In the genomic region with DNA sequence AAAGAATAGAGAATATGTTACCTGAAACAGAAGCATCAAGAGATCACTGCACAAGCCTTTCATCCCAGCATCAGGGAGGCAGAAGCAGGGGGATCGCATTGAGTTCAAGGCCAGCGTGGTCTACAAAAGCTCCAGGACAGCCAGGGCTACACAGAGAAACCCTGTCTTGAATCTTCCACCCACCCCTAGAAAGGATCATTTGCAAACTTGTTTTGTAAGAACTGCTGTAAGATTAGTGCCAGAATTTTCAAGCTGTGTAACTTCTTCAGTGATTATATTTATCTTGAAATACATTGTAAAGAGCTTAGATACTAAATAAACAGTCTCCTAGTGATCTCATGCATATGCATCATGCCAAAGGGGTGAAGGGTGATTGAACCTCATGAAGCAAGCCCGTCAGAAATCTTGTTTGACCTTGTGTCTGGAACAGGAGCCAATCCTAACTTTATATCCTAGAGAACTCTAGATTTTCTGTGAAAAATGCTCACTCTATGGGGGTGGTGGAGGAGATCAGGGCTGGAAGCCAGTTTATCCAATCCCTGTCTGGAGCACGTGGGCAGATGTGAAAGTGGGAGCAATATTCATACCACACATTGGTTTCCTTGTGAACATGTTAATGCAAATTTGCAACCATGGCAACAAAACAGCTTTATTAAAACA, we compare ENCODE assay signal across 11 mouse cellular contexts. TPM values are rescaled to one million over a fixed set of nuclear protein-coding genes. Genes with fewer than 3 reads are reported as not detected.
A peak's percentile ranks its signal among the peaks of the same experiment; 100 is the strongest.
DNase-seq lines count a peak whose midpoint lies in the region; ATAC-seq and TF ChIP-seq lines count a peak whose summit lies in the region.
"Had no signal": no experiment of that assay in that cellular context is flagged by ENCODE, and none has a peak within 500 bp of the region (broad histone marks: within the 10 kb centered on the region; RNA-seq: fewer than 3 reads in every experiment).

No protein-coding gene starts in this region.

- ATAC-seq in hindbrain, embryonic 13.5 days (ENCODE audit: low FRiP score), result no peak
- peak; percentile 68 for ATAC-seq in lung, postnatal 0 days
- no peak for ATAC-seq in granulocyte monocyte progenitor cell, adult 5-6 weeks (replicated peaks; ENCODE audit: poor library complexity, severe bottlenecking)

- no peak for TF ChIP-seq EP300 in lung, postnatal 0 days (IDR thresholded peaks at IDR 0.05)

- TF ChIP-seq CTCF in lung, postnatal 0 days (IDR thresholded peaks at IDR 0.05), result no peak

- no peaks in the 10 kb centered on the region for H3K27me3 ChIP-seq in hindbrain, embryonic 10.5 days (ENCODE audit: insufficient read depth, poor library complexity, severe bottlenecking)
- H3K27me3 ChIP-seq in hindbrain, embryonic 13.5 days, result no peaks in the 10 kb centered on the region
- H3K27me3 ChIP-seq in lung, postnatal 0 days (replicated peaks; ENCODE audit: insufficient read depth, low read length), result no peaks in the 10 kb centered on the region

- H3K27ac ChIP-seq in hindbrain, embryonic 10.5 days, result peak overlapping the region; percentile 23; the same call in 1 of the 2 replicates
- H3K27ac ChIP-seq in hindbrain, embryonic 13.5 days, result no peak overlapping the region
- H3K27ac ChIP-seq in lung, postnatal 0 days (ENCODE audit: low read length), result no peak overlapping the region

- no peaks in the 10 kb centered on the region for H3K9me3 ChIP-seq in hindbrain, embryonic 10.5 days
- H3K9me3 ChIP-seq in hindbrain, embryonic 13.5 days, result no peaks in the 10 kb centered on the region
- H3K9me3 ChIP-seq in lung, postnatal 0 days (ENCODE audit: low read length), result no peaks in the 10 kb centered on the region

- peaks cover 34% of the 10 kb centered on the region for H3K4me1 ChIP-seq in hindbrain, embryonic 10.5 days (replicated peaks)
- H3K4me1 ChIP-seq in hindbrain, embryonic 13.5 days (replicated peaks), result peaks cover 11% of the 10 kb centered on the region; the same call in 1 of the 2 replicates
- no peaks in the 10 kb centered on the region for H3K4me1 ChIP-seq in lung, postnatal 0 days (ENCODE audit: insufficient read depth, low read depth, low read length)

- no peaks in the 10 kb centered on the region for H3K36me3 ChIP-seq in hindbrain, embryonic 10.5 days
- no peaks in the 10 kb centered on the region for H3K36me3 ChIP-seq in hindbrain, embryonic 13.5 days
- no peaks in the 10 kb centered on the region for H3K36me3 ChIP-seq in lung, postnatal 0 days (ENCODE audit: insufficient read depth, low read length)

- H3K9ac ChIP-seq in hindbrain, embryonic 13.5 days, result no peak overlapping the region
- H3K9ac ChIP-seq in lung, postnatal 0 days (replicated peaks; ENCODE audit: low read depth), result no peak overlapping the region

- DNase-seq in hindbrain, embryonic 10.5 days (ENCODE audit: low spot score), result no peak
- peak; percentile 65 for DNase-seq in lung, postnatal 0 days (ENCODE audit: low spot score)
- DNase-seq in lung, postnatal 14 days, result no peak
- DNase-seq in left cerebral cortex, adult 18-20 months (ENCODE audit: low spot score in 2 of 2), result peak; percentile 71 to 80
- peak; percentile 80 for DNase-seq in telencephalon, adult 2 months (ENCODE audit: low read depth, low spot score)
- DNase-seq in spleen, adult 12 weeks (ENCODE audit: low spot score), result no peak

- WGBS in hindbrain, embryonic 10.5 days, result 75% methylated on average over 4 of the region's 4 CpGs
- 59% methylated on average over 4 of the region's 4 CpGs for WGBS in hindbrain, embryonic 13.5 days
- WGBS in lung, postnatal 0 days, result 50% methylated on average over 4 of the region's 4 CpGs

- H3K4me2 ChIP-seq in hindbrain, embryonic 13.5 days, result no peak overlapping the region
- no peak overlapping the region for H3K4me2 ChIP-seq in lung, postnatal 0 days (replicated peaks; ENCODE audit: low read depth, low read length)

- no peak overlapping the region for H3K4me3 ChIP-seq in hindbrain, embryonic 10.5 days
- no peak overlapping the region for H3K4me3 ChIP-seq in hindbrain, embryonic 13.5 days
- H3K4me3 ChIP-seq in lung, postnatal 0 days (ENCODE audit: low read depth, low read length), result no peak overlapping the region

RNA-seq across cellular contexts. Expression of a gene that starts 40.1 kb away (rescaled TPM):
- polyA plus RNA-seq in hindbrain, embryonic 10.5 days (2016; fragmentation: Nextera tagmentation; extraction: Ambion mirVana), result not detected in 2 replicates
- not detected in 2 replicates for polyA plus RNA-seq in hindbrain, embryonic 13.5 days (2015; fragmentation: Nextera tagmentation; extraction: Ambion mirVana)
- not detected in 2 replicates for polyA plus RNA-seq in lung, postnatal 0 days (2015; fragmentation: Nextera tagmentation; extraction: Ambion mirVana)
- not detected for total RNA-seq in left cerebral cortex, adult 18-20 months (2021)
- total RNA-seq in granulocyte monocyte progenitor cell, adult 5-6 weeks (2014; fragmentation: Nextera tagmentation), result not detected in 2 replicates
- total RNA-seq in granulocyte monocyte progenitor cell, adult 5-6 weeks (2017), result not detected in 2 replicates
- total RNA-seq: common myeloid progenitor, adult 5-6 weeks; layer of hippocampus, adult 8-10 months had no signal
- polyA plus RNA-seq: gonadal fat pad, adult 2 months had no signal

Comparison
In these comparisons a context has a peak if more than half of its experiments do, and no peak if none do; other contexts are left out.
1. DNase-seq: peak in lung, postnatal 0 days (single experiment), left cerebral cortex, adult 18-20 months (2 of 2) and telencephalon, adult 2 months (single experiment); none in hindbrain, embryonic 10.5 days (single experiment), lung, postnatal 14 days (single experiment) and spleen, adult 12 weeks (single experiment).